Mouse (Mus musculus) midbrain, embryonic 10.5 days (tissue): ENCODE results near the gene Pde4d. TPM values are rescaled to one million over a fixed set of nuclear protein-coding genes. Genes with fewer than 3 reads are reported as not detected.

Source experiments
- DNase-seq: peaks from one replicate; pipeline ENCODE4 v3.0.0-alpha.2; 2017; ENCODE audit warnings: low spot score
- H3K27ac ChIP-seq: fragments of 300-500 bp; sonication (generic); replicated peaks from 2 replicates; pipeline ENCODE4 v1.5.1; 2016; ENCODE audit warnings: mild to moderate bottlenecking
- H3K27me3 ChIP-seq: fragments of 300-500 bp; sonication (generic); 2 replicates; pipeline ENCODE4 v1.6.1; 2016; ENCODE audit warnings: low read depth, mild to moderate bottlenecking; ENCODE audit not compliant: poor library complexity, severe bottlenecking
- H3K36me3 ChIP-seq: fragments of 300-500 bp; sonication (generic); 2 replicates; pipeline ENCODE4 v1.6.1; 2016; ENCODE audit warnings: mild to moderate bottlenecking, moderate library complexity
- H3K4me1 ChIP-seq: fragments of 300-500 bp; sonication (generic); 2 replicates; pipeline ENCODE4 v1.6.1; 2016
- H3K4me3 ChIP-seq: fragments of 300-500 bp; sonication (generic); 2 replicates; pipeline ENCODE4 v1.5.1; 2016; ENCODE audit warnings: mild to moderate bottlenecking, moderate library complexity
- H3K9me3 ChIP-seq: fragments of 300-500 bp; sonication (generic); replicated peaks from 2 replicates; pipeline ENCODE4 v1.6.1; 2016; ENCODE audit warnings: mild to moderate bottlenecking
- WGBS: fragments of 180-500 bp; shearing (Covaris S2); methylation state at CpG from one replicate; pipeline ENCODE4 v1.1.7; 2016; 5-methylcytosine and 5-hydroxymethylcytosine counted together
- polyA plus RNA-seq: library from polyadenylated mRNA; unstranded; fragments of >200 nt; fragmentation: Nextera tagmentation; extraction: Ambion mirVana; gene quantifications from 2 replicates; pipeline ENCODE4 v1.2.1, GENCODE M21; 2016

Gene Pde4d
- polyA plus RNA-seq, 1 experiment from 2014 or later, result 10.8 TPM

GRCm38 (mm10) chr13:109211941-109212487 is 762.3 kb downstream of the Pde4d start:
- no peak for DNase-seq
- Histone ChIP-seq H3K27me3 (peaks cover 6% of the 10 kb centered on the region; the same call in 1 of the 2 replicates), H3K4me3 (no peak overlapping the region), H3K27ac (no peak overlapping the region), H3K9me3 (no peaks in the 10 kb centered on the region), H3K4me1 (no peaks in the 10 kb centered on the region; the same call in 1 of the 2 replicates), H3K36me3 (no peaks in the 10 kb centered on the region)
- 55% methylated on average over 16 of the region's 16 CpGs for WGBS

GRCm38 (mm10) chr13:109212788-109213473 is 763.2 kb downstream of the Pde4d start:
- H3K27me3 ChIP-seq, result peaks cover 6% of the 10 kb centered on the region; the same call in 1 of the 2 replicates
- no peak for DNase-seq
- no peaks in the 10 kb centered on the region for H3K36me3 ChIP-seq
- 34% methylated on average over 13 of the region's 13 CpGs for WGBS
- H3K27ac ChIP-seq, result no peak overlapping the region
- H3K4me3 ChIP-seq, result no peak overlapping the region
- H3K4me1 ChIP-seq, result no peaks in the 10 kb centered on the region; the same call in 1 of the 2 replicates
- H3K9me3 ChIP-seq, result no peaks in the 10 kb centered on the region

DNA sequence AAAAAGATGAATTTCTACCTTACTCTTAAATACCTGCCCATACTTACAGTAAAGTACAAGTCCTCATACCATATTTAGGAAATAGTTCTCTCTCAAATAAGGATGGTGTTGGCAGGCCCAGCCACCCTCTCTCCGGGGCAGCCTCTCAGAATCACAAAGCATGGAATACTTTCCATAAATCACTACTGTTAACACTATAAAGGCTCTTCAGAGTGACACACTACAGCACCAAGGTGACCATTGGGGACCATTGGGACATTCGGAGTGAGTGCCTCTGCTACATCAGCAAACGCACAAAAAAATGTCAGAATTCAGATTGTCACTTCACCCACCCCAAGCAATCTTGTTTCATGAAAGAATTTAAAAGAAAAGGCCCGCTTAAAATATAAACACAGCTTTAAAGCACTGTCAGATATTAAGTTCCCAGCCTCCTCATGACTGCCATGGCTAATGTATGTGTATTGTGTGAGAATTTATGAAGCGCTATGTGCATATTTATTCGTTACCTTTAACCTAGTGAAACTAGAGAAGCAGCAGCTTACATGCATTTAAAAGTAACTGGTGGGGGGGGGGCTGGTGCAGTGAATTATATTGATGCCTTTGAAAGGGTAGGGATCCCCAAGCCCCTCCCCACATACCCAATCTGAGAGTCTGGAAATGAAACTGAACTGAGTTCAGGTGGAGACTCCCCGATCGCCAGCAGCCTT is 769.4 kb downstream of the Pde4d start:
- Histone ChIP-seq H3K9me3 (no peaks in the 10 kb centered on the region), H3K27ac (no peak overlapping the region), H3K4me3 (no peak overlapping the region), H3K36me3 (no peaks in the 10 kb centered on the region), H3K27me3 (no peaks in the 10 kb centered on the region), H3K4me1 (no peaks in the 10 kb centered on the region)
- 89% methylated on average over 8 of the region's 8 CpGs for WGBS
- DNase-seq, result peak; percentile 6

- Histone ChIP-seq H3K4me3 (no peak overlapping the region), H3K36me3 (no peaks in the 10 kb centered on the region), H3K27me3 (no peaks in the 10 kb centered on the region), H3K9me3 (no peaks in the 10 kb centered on the region), H3K27ac (no peak overlapping the region), H3K4me1 (peaks cover 9% of the 10 kb centered on the region)
- WGBS, result 31% methylated on average over 8 of the region's 8 CpGs
- DNase-seq, result no peak
These were observed 779.3 kb downstream of the Pde4d start for GRCm38 (mm10) chr13:109228967-109229617.

DNA sequence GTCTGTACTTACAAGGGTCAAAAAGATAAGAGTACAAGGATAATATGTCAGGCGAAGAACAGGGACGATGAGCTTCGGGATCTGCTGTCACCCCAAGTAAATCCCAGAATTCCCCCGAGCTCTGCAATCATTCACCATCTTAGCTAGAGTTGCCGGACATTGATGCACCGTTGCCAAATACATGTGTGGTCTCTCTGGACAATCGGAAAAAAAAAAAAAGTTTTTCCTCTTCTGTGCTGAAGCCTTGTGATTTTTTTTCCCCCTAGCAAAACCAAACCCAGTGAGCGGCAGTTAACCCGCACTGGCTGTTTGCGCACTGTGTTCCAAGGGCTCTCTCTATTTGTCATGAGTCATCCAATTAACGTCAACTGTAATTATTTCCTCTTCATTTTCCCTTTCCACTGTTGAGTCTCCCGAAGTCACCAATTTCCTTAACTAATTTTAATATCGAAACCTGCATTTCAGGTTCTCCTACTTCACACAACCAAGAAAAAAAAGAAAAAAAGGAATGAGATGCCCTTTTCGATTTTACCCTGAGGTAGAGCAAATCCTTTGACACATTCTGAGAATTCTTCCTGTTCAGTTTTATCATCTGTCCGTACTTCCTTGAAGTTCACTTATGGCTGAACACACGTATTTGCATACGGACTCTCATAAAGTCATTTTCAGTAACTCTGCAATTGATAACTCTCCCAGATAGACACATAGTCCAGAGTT is 780.0 kb downstream of the Pde4d start:
- H3K4me1 ChIP-seq, result peaks cover 12% of the 10 kb centered on the region
- 77% methylated on average over 17 of the region's 17 CpGs for WGBS
- H3K36me3 ChIP-seq, result no peaks in the 10 kb centered on the region
- H3K27me3 ChIP-seq, result no peaks in the 10 kb centered on the region
- no peak overlapping the region for H3K4me3 ChIP-seq
- no peak overlapping the region; the same call in 1 of the 2 replicates for H3K27ac ChIP-seq
- no peaks in the 10 kb centered on the region for H3K9me3 ChIP-seq
- DNase-seq, result peak; percentile 10

DNA sequence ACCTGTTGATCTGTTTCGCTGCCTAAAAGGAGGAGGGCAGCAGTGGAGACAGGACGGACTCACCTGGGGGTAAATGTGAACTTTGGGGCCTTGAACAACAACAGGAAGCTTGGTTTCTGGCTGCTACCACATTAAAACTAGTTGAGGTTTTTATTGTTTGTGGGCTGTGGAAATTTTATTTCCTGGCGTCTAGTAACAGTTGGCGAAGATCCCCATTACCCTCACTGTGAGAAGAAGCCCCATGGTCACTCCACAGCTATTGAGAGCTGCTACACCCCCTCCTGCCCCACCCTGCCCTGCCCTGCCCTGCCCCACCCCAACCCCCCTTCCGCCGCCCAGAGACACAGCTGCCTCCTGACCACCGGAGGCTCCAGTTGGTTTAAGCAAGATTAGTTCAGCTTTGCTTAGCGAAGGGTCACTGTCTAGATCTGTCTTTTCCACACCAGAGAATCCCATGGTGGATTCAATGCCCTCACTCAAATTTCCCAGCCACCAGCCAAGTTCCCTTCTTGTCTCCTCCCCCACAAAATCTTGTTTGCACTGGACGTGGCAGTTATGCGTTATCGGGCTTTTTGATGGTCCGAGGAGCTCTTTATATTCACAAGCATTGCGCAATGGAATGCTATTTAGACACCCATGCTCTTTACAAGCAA is 780.7 kb downstream of the Pde4d start:
- Histone ChIP-seq H3K27me3 (no peaks in the 10 kb centered on the region), H3K9me3 (no peaks in the 10 kb centered on the region), H3K4me1 (peaks cover 12% of the 10 kb centered on the region), H3K27ac (peak overlapping the region; percentile 33; the same call in 1 of the 2 replicates), H3K4me3 (no peak overlapping the region), H3K36me3 (no peaks in the 10 kb centered on the region)
- 66% methylated on average over 13 of the region's 13 CpGs for WGBS
- no peak for DNase-seq

GRCm38 (mm10) chr13:109231848-109232460 is 782.2 kb downstream of the Pde4d start:
- DNase-seq, result no peak
- Histone ChIP-seq H3K27ac (no peak overlapping the region), H3K27me3 (no peaks in the 10 kb centered on the region), H3K36me3 (no peaks in the 10 kb centered on the region), H3K4me3 (no peak overlapping the region), H3K9me3 (no peaks in the 10 kb centered on the region), H3K4me1 (peaks cover 12% of the 10 kb centered on the region)
- 91% methylated on average over 18 of the region's 18 CpGs for WGBS

- 82% methylated on average over 5 of the region's 5 CpGs for WGBS
- H3K36me3 ChIP-seq, result no peaks in the 10 kb centered on the region
- no peaks in the 10 kb centered on the region for H3K9me3 ChIP-seq
- H3K4me3 ChIP-seq, result no peak overlapping the region
- H3K27ac ChIP-seq, result no peak overlapping the region
- peaks cover 12% of the 10 kb centered on the region for H3K4me1 ChIP-seq
- DNase-seq, result no peak
- no peaks in the 10 kb centered on the region for H3K27me3 ChIP-seq
These were observed 782.8 kb downstream of the Pde4d start for GRCm38 (mm10) chr13:109232531-109232930.

- H3K9me3 ChIP-seq, result no peaks in the 10 kb centered on the region
- H3K4me3 ChIP-seq, result no peak overlapping the region
- peak overlapping the region; percentile 17; the same call in 1 of the 2 replicates for H3K27ac ChIP-seq
- peaks cover 12% of the 10 kb centered on the region for H3K4me1 ChIP-seq
- H3K36me3 ChIP-seq, result no peaks in the 10 kb centered on the region
- 61% methylated on average over 5 of the region's 5 CpGs for WGBS
- DNase-seq, result no peak
- H3K27me3 ChIP-seq, result no peaks in the 10 kb centered on the region
These were observed 784.3 kb downstream of the Pde4d start for GRCm38 (mm10) chr13:109233911-109234613.

DNA sequence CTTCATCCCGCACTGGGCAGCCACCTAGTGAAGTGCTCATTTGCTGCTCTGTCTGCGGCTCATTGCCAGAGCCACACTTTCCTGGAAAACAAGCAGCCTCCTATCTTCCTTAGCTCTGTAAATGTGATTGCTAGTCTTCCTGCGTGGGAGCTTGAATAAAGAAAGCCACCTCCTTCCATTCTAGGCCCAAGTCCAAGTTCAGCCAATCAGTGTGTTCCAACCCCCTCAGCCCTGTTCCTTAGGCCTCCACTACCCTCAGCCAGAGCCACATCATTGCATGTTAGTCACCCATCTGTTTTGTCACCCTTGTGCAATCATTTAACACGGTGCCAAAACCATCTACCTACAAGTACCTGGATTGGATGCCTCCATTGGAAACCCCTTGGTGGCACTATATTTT is 786.3 kb downstream of the Pde4d start:
- WGBS, result 86% methylated on average over 4 of the region's 4 CpGs
- Histone ChIP-seq H3K27ac (no peak overlapping the region), H3K36me3 (no peaks in the 10 kb centered on the region), H3K4me1 (peaks cover 6% of the 10 kb centered on the region), H3K27me3 (no peaks in the 10 kb centered on the region), H3K4me3 (no peak overlapping the region), H3K9me3 (no peaks in the 10 kb centered on the region)
- no peak for DNase-seq

- DNase-seq, result no peak
- WGBS, result 74% methylated on average over 4 of the region's 4 CpGs
These were observed 788.9 kb downstream of the Pde4d start for GRCm38 (mm10) chr13:109238670-109239069.

More at GRCm38 (mm10) chr13:109238670-109239069, 788.9 kb downstream of the Pde4d start:
- Histone ChIP-seq H3K27me3 (no peaks in the 10 kb centered on the region), H3K9me3 (no peaks in the 10 kb centered on the region), H3K4me3 (no peak overlapping the region), H3K27ac (no peak overlapping the region), H3K36me3 (no peaks in the 10 kb centered on the region), H3K4me1 (peaks cover 15% of the 10 kb centered on the region)
